Mouse (Mus musculus) megakaryocyte, embryonic 14.5 days (primary cell): ENCODE measurements at regions not wholly inside any gene's neighbourhood (a gene's known extent, or its start where the extent isn't known, plus 50 kb on each side); places are given as distances from the start of the nearest gene placed in this dataset.

Experiments used
- FLI1 ChIP-seq: IDR thresholded peaks from 2 replicates; pipeline ENCODE4 v1.6.1; 2012; ENCODE audit warnings: low read length, inconsistent platforms, mixed read lengths
- GATA1 ChIP-seq: IDR thresholded peaks from 3 replicates; pipeline ENCODE4 v1.6.1; 2012; ENCODE audit warnings: mixed read lengths, low read length, inconsistent platforms, borderline replicate concordance

- TF ChIP-seq GATA1 (no peak), FLI1 (no peak)
These were observed 77.2 kb upstream of the Cwc22 start for GRCm38 (mm10) chr2:78023416-78023815.
